Mouse (Mus musculus): ENCODE data around the gene Olfr295.

Olfr295 gene

GRCm38 (mm10) chr7:86583562-86583961 lies at the start of gene Olfr295:
TSS of gene Olfr295 (plus strand) at chr7:86583862.
- no peak for DNase-seq (ENCODE audit: low spot score)

GRCm38 (mm10) chr7:86616543-86616942 lies 32.9 kb downstream of the Olfr295 start, which contains the start of gene Olfr294:
TSS of gene Olfr294 (minus strand) at chr7:86616643.
- DNase-seq (ENCODE audit: low spot score) = no peak
